Mouse (Mus musculus) cerebellum, adult 2 months (tissue): Measurements from ENCODE around the gene Armc3.

Experiments used
- CTCF ChIP-seq: fragments of 200-500 bp; IDR thresholded peaks from 2 replicates; pipeline ENCODE4 v1.5.1; 2011; ENCODE audit warnings: low read depth, mild to moderate bottlenecking, control low read depth, low read length, moderate library complexity, borderline replicate concordance; ENCODE audit not compliant: insufficient read depth
- POLR2A ChIP-seq: fragments of 200-500 bp; IDR thresholded peaks from 2 replicates; pipeline ENCODE4 v1.6.1; 2011; ENCODE audit warnings: low read length, control low read depth, borderline replicate concordance; ENCODE audit not compliant: insufficient read depth

- TF ChIP-seq POLR2A (no peak), CTCF (no peak)
Observed at GRCm38 (mm10) chr2:19274583-19274982, 75.5 kb downstream of the Armc3 start.
